Mouse (Mus musculus) thymus, postnatal 4 days (tissue): ENCODE measurements at regions not wholly inside any gene's neighbourhood (a gene's known extent, or its start where the extent isn't known, plus 50 kb on each side); places are given as distances from the start of the nearest gene placed in this dataset.
"Not testable (repeated sequence)": the region's sequence is repeated elsewhere in the genome, so short reads cannot be mapped to it uniquely, and the experiment has no call there.

Source experiments
- DNase-seq: peaks from one replicate; pipeline ENCODE4 v3.0.0; 2021

- no peak for DNase-seq
Observed at GRCm38 (mm10) chr17:83050591-83051197, 164.4 kb upstream of the Pkdcc start.

GRCm38 (mm10) chr17:83052613-83053140 is 162.4 kb upstream of the Pkdcc start:
- DNase-seq, result no peak

GRCm38 (mm10) chr17:83057832-83058231 is 157.3 kb upstream of the Pkdcc start:
- no peak for DNase-seq

GRCm38 (mm10) chr17:83061843-83062242 is 153.2 kb upstream of the Pkdcc start:
- no peak for DNase-seq

- no peak for DNase-seq
Observed at GRCm38 (mm10) chr17:83063848-83064247, 151.2 kb upstream of the Pkdcc start.

- DNase-seq, result not testable (repeated sequence)
Observed at GRCm38 (mm10) chr17:83064376-83064775, 150.7 kb upstream of the Pkdcc start.

GRCm38 (mm10) chr17:83069246-83069645 is 145.8 kb upstream of the Pkdcc start:
- no peak for DNase-seq

GRCm38 (mm10) chr17:83071746-83072145 is 143.3 kb upstream of the Pkdcc start:
- DNase-seq, result no peak

- no peak for DNase-seq
Observed at GRCm38 (mm10) chr17:83072175-83072574, 142.9 kb upstream of the Pkdcc start.

GRCm38 (mm10) chr17:83074893-83075292 is 140.2 kb upstream of the Pkdcc start:
- DNase-seq, result no peak

- DNase-seq, result no peak
Observed at GRCm38 (mm10) chr17:83077737-83078600, 137.1 kb upstream of the Pkdcc start.

- no peak for DNase-seq
Observed at GRCm38 (mm10) chr17:83078601-83079360, 136.3 kb upstream of the Pkdcc start.

GRCm38 (mm10) chr17:83079361-83079685 is 135.8 kb upstream of the Pkdcc start:
- DNase-seq, result no peak

- no peak for DNase-seq
Observed at GRCm38 (mm10) chr17:83081729-83082128, 133.4 kb upstream of the Pkdcc start.

- no peak for DNase-seq
Observed at GRCm38 (mm10) chr17:83083521-83083920, 131.6 kb upstream of the Pkdcc start.

- no peak for DNase-seq
Observed at GRCm38 (mm10) chr17:83085792-83086475, 129.2 kb upstream of the Pkdcc start.

- DNase-seq, result peak; percentile 24
Observed at GRCm38 (mm10) chr17:83086703-83087102, 128.4 kb upstream of the Pkdcc start.

GRCm38 (mm10) chr17:83088471-83088870 is 126.6 kb upstream of the Pkdcc start:
- no peak for DNase-seq

- no peak for DNase-seq
Observed at GRCm38 (mm10) chr17:83089856-83090692, 125.0 kb upstream of the Pkdcc start.

GRCm38 (mm10) chr17:83093862-83094261 is 121.2 kb upstream of the Pkdcc start:
- no peak for DNase-seq

- no peak for DNase-seq
Observed at GRCm38 (mm10) chr17:83096451-83096850, 118.6 kb upstream of the Pkdcc start.

- DNase-seq, result no peak
Observed at GRCm38 (mm10) chr17:83097998-83098397, 117.1 kb upstream of the Pkdcc start.
